8 mouse cellular contexts compared by ENCODE assay signal in genomic region chr1:55363586-55363985, GRCm38 (mm10). TPM values are rescaled to one million over a fixed set of nuclear protein-coding genes. Genes with fewer than 3 reads are reported as not detected.
A peak's percentile ranks its signal among the peaks of the same experiment; 100 is the strongest.
DNase-seq lines count a peak whose midpoint lies in the region; ATAC-seq and TF ChIP-seq lines count a peak whose summit lies in the region.

No protein-coding gene starts in this region.

- H3K4me1 ChIP-seq in embryonic facial prominence, embryonic 10.5 days: peaks cover 7% of the 10 kb centered on the region; the same call in 1 of the 2 replicates
- no peaks in the 10 kb centered on the region for H3K4me1 ChIP-seq in heart, embryonic 12.5 days (replicated peaks)
- H3K4me1 ChIP-seq in kidney, embryonic 15.5 days: peaks cover 9% of the 10 kb centered on the region; the same call in 1 of the 2 replicates
- no peaks in the 10 kb centered on the region for H3K4me1 ChIP-seq in lung, postnatal 0 days (ENCODE audit: insufficient read depth, low read depth, low read length)

- ATAC-seq in heart, embryonic 12.5 days (ENCODE audit: insufficient number of reproducible peaks, low FRiP score): peak; percentile 48; the same call in 1 of the 2 replicates
- ATAC-seq in kidney, embryonic 15.5 days (replicated peaks; ENCODE audit: low FRiP score): peak; percentile 91
- ATAC-seq in lung, postnatal 0 days: peak; percentile 80

- H3K9me3 ChIP-seq in embryonic facial prominence, embryonic 10.5 days: peaks cover 11% of the 10 kb centered on the region
- peaks cover 12% of the 10 kb centered on the region for H3K9me3 ChIP-seq in heart, embryonic 12.5 days (replicated peaks)
- H3K9me3 ChIP-seq in kidney, embryonic 15.5 days (replicated peaks): peaks cover 5% of the 10 kb centered on the region; the same call in 1 of the 2 replicates
- H3K9me3 ChIP-seq in lung, postnatal 0 days (ENCODE audit: low read length): peaks cover 4% of the 10 kb centered on the region; the same call in 1 of the 2 replicates

- H3K27ac ChIP-seq in embryonic facial prominence, embryonic 10.5 days (replicated peaks): no peak overlapping the region; the same call in 1 of the 2 replicates
- H3K27ac ChIP-seq in heart, embryonic 12.5 days (ENCODE audit: poor library complexity, severe bottlenecking): no peak overlapping the region
- no peak overlapping the region for H3K27ac ChIP-seq in kidney, embryonic 15.5 days
- no peak overlapping the region for H3K27ac ChIP-seq in lung, postnatal 0 days (ENCODE audit: low read length)

- no peak for TF ChIP-seq EP300 in lung, postnatal 0 days (IDR thresholded peaks at IDR 0.05)

- peak; percentile 22 for DNase-seq in right cerebral cortex, postnatal 4 days
- DNase-seq in right cerebral cortex, postnatal 36 days (ENCODE audit: low spot score in 2 of 2): no peak
- DNase-seq in embryonic facial prominence, embryonic 10.5 days (ENCODE audit: low spot score): peak; percentile 63
- DNase-seq in lung, postnatal 0 days (ENCODE audit: low spot score): peak; percentile 52
- peak; percentile 76 for DNase-seq in retina, embryonic 14.5 days (ENCODE audit: low spot score)
- DNase-seq in left cerebral cortex, adult 11 months (ENCODE audit: low spot score): no peak

- WGBS in embryonic facial prominence, embryonic 10.5 days: 4% methylated on average over 27 of the region's 27 CpGs
- WGBS in heart, embryonic 12.5 days: under 1% methylated on average over 27 of the region's 27 CpGs
- WGBS in kidney, embryonic 15.5 days: 3% methylated on average over 27 of the region's 27 CpGs
- WGBS in lung, postnatal 0 days: under 1% methylated on average over 24 of the region's 27 CpGs

- H3K4me3 ChIP-seq in embryonic facial prominence, embryonic 10.5 days: peak overlapping the region; percentile 59
- H3K4me3 ChIP-seq in heart, embryonic 12.5 days: peak overlapping the region; percentile 59
- peak overlapping the region; percentile 52 for H3K4me3 ChIP-seq in kidney, embryonic 15.5 days (replicated peaks)
- H3K4me3 ChIP-seq in lung, postnatal 0 days (ENCODE audit: low read depth, low read length): peak overlapping the region; percentile 41

- H3K36me3 ChIP-seq in embryonic facial prominence, embryonic 10.5 days (replicated peaks): no peaks in the 10 kb centered on the region
- H3K36me3 ChIP-seq in heart, embryonic 12.5 days: no peaks in the 10 kb centered on the region
- no peaks in the 10 kb centered on the region for H3K36me3 ChIP-seq in kidney, embryonic 15.5 days
- no peaks in the 10 kb centered on the region for H3K36me3 ChIP-seq in lung, postnatal 0 days (ENCODE audit: insufficient read depth, low read length)

- H3K27me3 ChIP-seq in embryonic facial prominence, embryonic 10.5 days (replicated peaks; ENCODE audit: low read depth, poor library complexity, severe bottlenecking): peaks cover 41% of the 10 kb centered on the region
- peaks cover 25% of the 10 kb centered on the region for H3K27me3 ChIP-seq in heart, embryonic 12.5 days (replicated peaks)
- H3K27me3 ChIP-seq in kidney, embryonic 15.5 days: peaks cover 33% of the 10 kb centered on the region
- 0 out of 2 replicates have a peak, but pooled peaks cover 14% of the 10 kb centered on the region for H3K27me3 ChIP-seq in lung, postnatal 0 days (replicated peaks; ENCODE audit: insufficient read depth, low read length)

- peak overlapping the region; percentile 80 for H3K4me2 ChIP-seq in heart, embryonic 12.5 days
- H3K4me2 ChIP-seq in kidney, embryonic 15.5 days: peak overlapping the region; percentile 73
- H3K4me2 ChIP-seq in lung, postnatal 0 days (replicated peaks; ENCODE audit: low read depth, low read length): peak overlapping the region; percentile 59

- TF ChIP-seq CTCF in lung, postnatal 0 days (IDR thresholded peaks at IDR 0.05): 0 out of 2 replicates have a peak, but pooled peaks have one; percentile 10

- H3K9ac ChIP-seq in heart, embryonic 12.5 days: no peak overlapping the region
- no peak overlapping the region for H3K9ac ChIP-seq in kidney, embryonic 15.5 days
- H3K9ac ChIP-seq in lung, postnatal 0 days (replicated peaks; ENCODE audit: low read depth): no peak overlapping the region

RNA-seq across cellular contexts. Expression of gene Boll, which starts 0.3 kb away (rescaled TPM):
- polyA plus RNA-seq in embryonic facial prominence, embryonic 10.5 days (2016; fragmentation: Nextera tagmentation; extraction: Ambion mirVana): 0.33 TPM in 1 of 2 replicates, not detected in the other
- polyA plus RNA-seq in heart, embryonic 12.5 days (2016; fragmentation: Nextera tagmentation; extraction: Ambion mirVana): 0.51 and 1.3 TPM in 2 replicates
- polyA plus RNA-seq in kidney, embryonic 15.5 days (2015; fragmentation: Nextera tagmentation; extraction: Ambion mirVana): 0.30 TPM in 1 of 2 replicates, not detected in the other
- polyA plus RNA-seq in lung, postnatal 0 days (2015; fragmentation: Nextera tagmentation; extraction: Ambion mirVana): 0.36 TPM in 1 of 2 replicates, not detected in the other

RNA-seq across cellular contexts. Expression of gene Plcl1, which starts 42.1 kb away (rescaled TPM):
- 0.57 and 0.81 TPM in 2 replicates for polyA plus RNA-seq in embryonic facial prominence, embryonic 10.5 days (2016; fragmentation: Nextera tagmentation; extraction: Ambion mirVana)
- 0.77 and 0.80 TPM in 2 replicates for polyA plus RNA-seq in heart, embryonic 12.5 days (2016; fragmentation: Nextera tagmentation; extraction: Ambion mirVana)
- polyA plus RNA-seq in kidney, embryonic 15.5 days (2015; fragmentation: Nextera tagmentation; extraction: Ambion mirVana): 4.8 and 5.5 TPM in 2 replicates
- 1.7 and 2.0 TPM in 2 replicates for polyA plus RNA-seq in lung, postnatal 0 days (2015; fragmentation: Nextera tagmentation; extraction: Ambion mirVana)

Comparison
In these comparisons a context has a peak if more than half of its experiments do, and no peak if none do; other contexts are left out.
1. DNase-seq: peak in right cerebral cortex, postnatal 4 days (single experiment), embryonic facial prominence, embryonic 10.5 days (single experiment), lung, postnatal 0 days (single experiment) and retina, embryonic 14.5 days (single experiment); none in right cerebral cortex, postnatal 36 days (0 of 2) and left cerebral cortex, adult 11 months (single experiment).
2. Peak in every context shown above with its lines, with median percentiles within 50 percentile points of each other: H3K4me3 ChIP-seq, ATAC-seq and H3K4me2 ChIP-seq.